Mouse (Mus musculus): Measurements from ENCODE around the gene Coa3. TPM values are rescaled to one million over a fixed set of nuclear protein-coding genes. Genes with fewer than 3 reads are reported as not detected.

The Coa3 gene
- total and polyA plus RNA-seq, 3 experiments = 120 to 325 TPM; not detected in 1

GRCm38 (mm10) chr11:101232010-101232839 is 46.7 kb downstream of the Coa3 start (continued):
- TF ChIP-seq CTCF (IDR thresholded peaks at IDR 0.05 in 2 of 3, conservative IDR thresholded peaks at IDR 0.05 in 1 of 3; ENCODE audit: control insufficient read depth in 1 of 3, insufficient read depth in 1 of 3, low read depth in 2 of 3, low read length in 3 of 3, poor library complexity in 1 of 3, severe bottlenecking in 1 of 3) = no peak
- TF ChIP-seq USF2 (IDR thresholded peaks at IDR 0.05; ENCODE audit: borderline replicate concordance in 1 of 2, insufficient read depth in 1 of 2, low read depth in 1 of 2, low read length in 2 of 2) = no peak
- peak; percentile 41; the same call in 1 of the 2 replicates for TF ChIP-seq CHD2 (IDR thresholded peaks at IDR 0.05; ENCODE audit: low read length)
- no peak for TF ChIP-seq TBP (IDR thresholded peaks at IDR 0.05; ENCODE audit: low read depth, low read length)
- no peak for TF ChIP-seq POLR2AphosphoS5 (IDR thresholded peaks at IDR 0.05; ENCODE audit: borderline replicate concordance, low read depth, low read length)
- TF ChIP-seq MAFK (IDR thresholded peaks at IDR 0.05; ENCODE audit: borderline replicate concordance, low read depth, low read length) = peak; percentile 78; the same call in 1 of the 2 replicates
- TF ChIP-seq CHD1 (IDR thresholded peaks at IDR 0.05; ENCODE audit: low read depth, low read length) = no peak
- TF ChIP-seq MYB (IDR thresholded peaks at IDR 0.05; ENCODE audit: low read depth, low read length) = no peak; the same call in 1 of the 2 replicates
- no peak for TF ChIP-seq JUND (IDR thresholded peaks at IDR 0.05; ENCODE audit: low read depth, low read length)
- no peak for TF ChIP-seq POLR2AphosphoS2 (IDR thresholded peaks at IDR 0.05; ENCODE audit: low read length)
- 0 out of 2 replicates have a peak, but pooled peaks have one; percentile 26 for TF ChIP-seq MAX (IDR thresholded peaks at IDR 0.05; ENCODE audit: low read length)
- no peak for TF ChIP-seq ZC3H11A (IDR thresholded peaks at IDR 0.05; ENCODE audit: low read depth, low read length)

- Histone ChIP-seq H3K9me3 (replicated peaks; ENCODE audit: insufficient read depth, low read length) (no peaks in the 10 kb centered on the region), H3K4me1 (ENCODE audit: control insufficient read depth in 1 of 2, insufficient read depth in 2 of 2, low read length in 2 of 2) (peaks cover 3 to 26% of the 10 kb centered on the region in 2 experiments; a peak in 3 of 4 replicates), H3K27ac (ENCODE audit: control insufficient read depth, low read depth, low read length) (no peak overlapping the region), H3K9ac (ENCODE audit: control insufficient read depth, low read depth, low read length, poor library complexity, severe bottlenecking) (no peak overlapping the region), H3K36me3 (ENCODE audit: control insufficient read depth in 1 of 2, insufficient read depth in 2 of 2, low read length in 2 of 2) (peaks cover 0 to 14% of the 10 kb centered on the region in 2 experiments; a peak in 2 of 4 replicates), H3K27me3 (ENCODE audit: control insufficient read depth in 1 of 2, insufficient read depth in 2 of 2, low read length in 2 of 2) (peaks cover 0 to 4% of the 10 kb centered on the region in 2 experiments; a peak in 2 of 4 replicates), H3K79me2 (ENCODE audit: control insufficient read depth, insufficient read depth, low read length, poor library complexity) (no peaks in the 10 kb centered on the region), H3K4me3 (ENCODE audit: control insufficient read depth in 1 of 2, insufficient read depth in 1 of 2, low read depth in 2 of 2, low read length in 2 of 2) (no peak overlapping the region)
- TF ChIP-seq USF1 (IDR thresholded peaks at IDR 0.05; ENCODE audit: low read depth, low read length) = no peak
- TF ChIP-seq POLR2A (IDR thresholded peaks at IDR 0.05; ENCODE audit: control insufficient read depth in 1 of 2, insufficient read depth in 1 of 2, low read depth in 1 of 2, low read length in 2 of 2, poor library complexity in 1 of 2) = no peak
- TF ChIP-seq NRF1 (IDR thresholded peaks at IDR 0.05; ENCODE audit: insufficient read depth, low read depth, low read length, poor library complexity, severe bottlenecking) = no peak
- no peak for TF ChIP-seq BHLHE40 (IDR thresholded peaks at IDR 0.05; ENCODE audit: borderline replicate concordance, low read depth, low read length)
- TF ChIP-seq GABPA (IDR thresholded peaks at IDR 0.05; ENCODE audit: low read depth, low read length) = no peak
- TF ChIP-seq TBP (IDR thresholded peaks at IDR 0.05; ENCODE audit: low read depth, low read length) = no peak
- no peak for TF ChIP-seq EP300 (IDR thresholded peaks at IDR 0.05; ENCODE audit: low read depth in 1 of 2, low read length in 2 of 2)
- no peak for TF ChIP-seq MAZ (IDR thresholded peaks at IDR 0.05; ENCODE audit: low read depth, low read length)
- no peak for TF ChIP-seq MXI1 (IDR thresholded peaks at IDR 0.05; ENCODE audit: low read depth, low read length)
- TF ChIP-seq USF2 (IDR thresholded peaks at IDR 0.05; ENCODE audit: borderline replicate concordance in 1 of 2, insufficient read depth in 1 of 2, low read depth in 1 of 2, low read length in 2 of 2) = no peak
- no peak for TF ChIP-seq POLR2AphosphoS2 (IDR thresholded peaks at IDR 0.05; ENCODE audit: low read length)
- TF ChIP-seq RAD21 (IDR thresholded peaks at IDR 0.05; ENCODE audit: low read depth, low read length) = no peak
- no peak for TF ChIP-seq TCF12 (IDR thresholded peaks at IDR 0.05; ENCODE audit: low read depth, low read length)
- TF ChIP-seq NELFE (IDR thresholded peaks at IDR 0.05; ENCODE audit: low read depth, low read length) = no peak
- no peak for TF ChIP-seq CHD1 (IDR thresholded peaks at IDR 0.05; ENCODE audit: low read depth, low read length)
- no peak for TF ChIP-seq JUND (IDR thresholded peaks at IDR 0.05; ENCODE audit: low read depth, low read length)
- TF ChIP-seq ZMIZ1 (IDR thresholded peaks at IDR 0.05; ENCODE audit: low read depth, low read length) = no peak
- TF ChIP-seq SIN3A (IDR thresholded peaks at IDR 0.05; ENCODE audit: low read length) = no peak
- no peak for DNase-seq (ENCODE audit: low read depth, low spot score)
Observed at GRCm38 (mm10) chr11:101230991-101231871, 47.7 kb downstream of the Coa3 start.

Data from MEL (cell line).